Mouse (Mus musculus) forebrain, postnatal 0 days (tissue): Measurements from ENCODE around the gene Kcnh2. TPM values are rescaled to one million over a fixed set of nuclear protein-coding genes. Genes with fewer than 3 reads are reported as not detected.
A peak's percentile ranks its signal among the peaks of the same experiment; 100 is the strongest.

Experiments
- ATAC-seq: fragments of 200-750 bp; cut with Nextera tagmentation; 2 replicates; pipeline ENCODE4 v1.8.0; 2017; ENCODE audit warnings: mild to moderate bottlenecking, moderate library complexity
- DNase-seq: peaks from one replicate; pipeline ENCODE4 v3.0.0-alpha.2; 2015
- H3K27ac ChIP-seq: fragments of 300-500 bp; sonication (generic); 2 replicates; pipeline ENCODE4 v1.5.1; 2014; ENCODE audit warnings: low read depth, mild to moderate bottlenecking, antibody characterized with exemption, low read length, moderate library complexity, mixed read lengths
- H3K27me3 ChIP-seq: fragments of 300-500 bp; sonication (generic); 2 replicates; pipeline ENCODE4 v1.6.1; 2014; ENCODE audit warnings: mild to moderate bottlenecking, low read length, mixed read lengths; ENCODE audit not compliant: insufficient read depth
- H3K36me3 ChIP-seq: fragments of 300-500 bp; sonication (generic); 2 replicates; pipeline ENCODE4 v1.6.1; 2014; ENCODE audit warnings: mild to moderate bottlenecking, moderate library complexity; ENCODE audit not compliant: insufficient read depth
- H3K4me1 ChIP-seq: fragments of 300-500 bp; sonication (generic); 2 replicates; pipeline ENCODE4 v1.6.1; 2014; ENCODE audit warnings: antibody characterized with exemption; ENCODE audit not compliant: insufficient read depth
- H3K4me2 ChIP-seq: fragments of 300-500 bp; sonication (generic); 2 replicates; pipeline ENCODE4 v1.6.1; 2014; ENCODE audit warnings: low read depth, mild to moderate bottlenecking, moderate library complexity
- H3K4me3 ChIP-seq: fragments of 300-500 bp; sonication (generic); 2 replicates; pipeline ENCODE4 v1.5.1; 2014; ENCODE audit warnings: low read depth, low read length, mixed read lengths
- H3K9ac ChIP-seq: fragments of 300-500 bp; sonication (generic); 2 replicates; pipeline ENCODE4 v1.6.1; 2014; ENCODE audit warnings: mild to moderate bottlenecking
- H3K9me3 ChIP-seq: fragments of 300-500 bp; sonication (generic); 2 replicates; pipeline ENCODE4 v1.6.1; 2016; ENCODE audit warnings: low read length
- CTCF ChIP-seq: sonication (generic); IDR thresholded peaks from 2 replicates; pipeline ENCODE4 v1.5.1; 2016; ENCODE audit warnings: antibody characterized with exemption, control low read depth, low read depth
- WGBS: fragments of 180-500 bp; shearing (Covaris S2); extraction: QIAGEN DNeasy Blood & Tissue Kit; methylation state at CpG from one replicate; pipeline ENCODE4 v1.1.7; 2014; 5-methylcytosine and 5-hydroxymethylcytosine counted together
- polyA plus RNA-seq: library from polyadenylated mRNA; unstranded; fragments of >200 nt; fragmentation: Nextera tagmentation; extraction: Ambion mirVana; gene quantifications from 2 replicates; pipeline ENCODE4 v1.2.1, GENCODE M21; 2015
- total RNA-seq: library from RNA; depleted of rRNA; stranded (reverse); fragments of >200 nt; gene quantifications from 2 replicates; pipeline ENCODE4 v1.2.3, GENCODE M21; 2014

Gene Kcnh2
- total and polyA plus RNA-seq, 2 experiments from 2014 or later = 6.8 to 21.2 TPM

DNA sequence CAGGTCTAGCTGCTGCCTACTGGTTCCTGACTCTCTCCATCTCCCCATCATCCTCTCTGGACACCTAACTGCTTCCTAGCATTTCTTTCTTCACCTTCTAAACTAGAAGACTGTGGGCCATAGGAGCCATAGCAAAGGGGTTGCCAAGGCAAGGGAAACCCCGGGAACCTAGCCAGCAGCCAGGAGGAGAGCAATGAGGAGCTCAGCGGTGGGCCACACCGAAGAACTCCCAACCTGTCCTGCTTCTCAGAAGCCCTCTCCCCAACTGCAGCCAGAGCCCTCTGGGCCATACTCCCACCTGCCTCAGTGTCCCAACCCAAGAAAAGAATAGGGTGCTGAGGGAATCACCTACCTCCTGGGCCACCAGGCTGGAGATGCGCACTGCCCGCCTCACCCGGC, 22.6 kb downstream of the Kcnh2 start:
- H3K4me2 ChIP-seq = peak overlapping the region; percentile 38
- 53% methylated on average over 6 of the region's 6 CpGs for WGBS
- ATAC-seq (no peak), DNase-seq (no peak)
- H3K9ac ChIP-seq = no peak overlapping the region
- no peaks in the 10 kb centered on the region for H3K9me3 ChIP-seq
- no peak for TF ChIP-seq CTCF
- H3K36me3 ChIP-seq = peaks cover 32% of the 10 kb centered on the region
- H3K4me1 ChIP-seq = peaks cover 7% of the 10 kb centered on the region; the same call in 1 of the 2 replicates
- H3K27ac ChIP-seq = no peak overlapping the region
- no peaks in the 10 kb centered on the region for H3K27me3 ChIP-seq
- H3K4me3 ChIP-seq = no peak overlapping the region

DNA sequence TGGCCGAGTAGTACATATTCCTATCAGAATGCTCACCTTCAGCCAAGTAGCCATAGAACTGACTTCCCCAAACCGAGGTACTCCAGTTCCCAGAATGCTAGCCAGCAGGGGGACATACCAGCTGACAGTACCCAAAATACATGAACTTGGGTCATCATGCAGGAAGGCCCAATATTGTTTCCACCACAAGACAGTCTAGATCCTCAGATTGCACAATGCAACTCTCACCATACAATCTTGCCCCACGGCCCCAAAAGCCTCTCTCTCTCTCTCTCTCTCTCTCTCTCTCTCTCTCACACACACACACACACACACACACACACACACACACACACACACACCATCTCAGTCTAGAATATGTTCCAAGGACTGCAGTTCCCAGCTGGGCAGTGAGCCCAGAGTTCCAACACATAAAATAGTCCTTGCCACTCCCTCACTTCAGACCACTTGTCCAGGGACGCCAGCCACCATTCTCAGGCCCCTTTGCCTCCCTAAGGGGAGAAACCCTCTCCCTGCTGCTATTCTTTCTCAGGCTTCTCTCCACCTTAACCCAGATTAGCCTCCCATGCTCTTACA, 24.5 kb downstream of the Kcnh2 start:
- no peaks in the 10 kb centered on the region for H3K9me3 ChIP-seq
- no peaks in the 10 kb centered on the region for H3K27me3 ChIP-seq
- DNase-seq = no peak
- H3K9ac ChIP-seq = no peak overlapping the region
- H3K4me3 ChIP-seq = no peak overlapping the region
- ATAC-seq = no peak
- no peak for TF ChIP-seq CTCF
- H3K4me2 ChIP-seq = no peak overlapping the region
- H3K27ac ChIP-seq = no peak overlapping the region
- H3K36me3 ChIP-seq = peaks cover 30% of the 10 kb centered on the region
- H3K4me1 ChIP-seq = peaks cover 7% of the 10 kb centered on the region; the same call in 1 of the 2 replicates
- WGBS = 73% methylated on average over 4 of the region's 4 CpGs

DNA sequence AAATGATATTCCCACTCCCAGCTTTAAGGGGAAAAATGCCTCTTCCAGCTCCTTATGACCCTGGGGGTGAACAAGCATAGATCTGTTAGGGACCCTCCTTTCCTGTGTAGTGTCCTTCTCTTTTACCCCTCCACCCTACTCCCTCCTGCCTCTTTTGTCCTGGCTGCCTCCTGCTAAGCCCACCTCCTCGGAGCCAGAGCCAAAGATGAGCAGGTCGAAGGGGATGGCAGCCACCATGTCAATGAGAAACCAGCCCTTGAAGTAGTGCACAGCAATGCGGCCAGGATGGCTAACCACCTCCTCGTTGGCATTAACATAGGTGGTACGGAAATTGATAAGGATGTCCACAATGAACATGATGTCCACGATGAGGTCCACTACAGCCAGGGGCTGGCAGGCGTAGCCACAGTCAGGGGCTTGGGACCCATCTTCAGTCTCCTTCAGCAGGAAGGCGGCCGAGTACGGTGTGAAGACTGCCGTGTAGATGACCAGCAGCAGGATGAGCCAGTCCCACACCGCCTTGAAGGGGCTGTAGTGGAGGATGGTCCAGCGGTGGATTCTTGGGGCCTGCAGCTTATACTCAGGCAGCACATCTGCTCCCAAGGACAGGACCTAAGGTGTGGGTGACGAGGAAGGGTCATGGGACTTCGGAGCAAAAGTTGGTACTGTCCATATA, 25.1 kb downstream of the Kcnh2 start:
- no peak for TF ChIP-seq CTCF
- no peak for DNase-seq
- no peak overlapping the region for H3K27ac ChIP-seq
- H3K9ac ChIP-seq = no peak overlapping the region
- H3K4me3 ChIP-seq = no peak overlapping the region
- peaks cover 28% of the 10 kb centered on the region for H3K36me3 ChIP-seq
- H3K4me1 ChIP-seq = peaks cover 7% of the 10 kb centered on the region; the same call in 1 of the 2 replicates
- no peaks in the 10 kb centered on the region for H3K9me3 ChIP-seq
- no peak overlapping the region for H3K4me2 ChIP-seq
- WGBS = 94% methylated on average over 15 of the region's 15 CpGs
- no peaks in the 10 kb centered on the region for H3K27me3 ChIP-seq
- no peak for ATAC-seq

DNA sequence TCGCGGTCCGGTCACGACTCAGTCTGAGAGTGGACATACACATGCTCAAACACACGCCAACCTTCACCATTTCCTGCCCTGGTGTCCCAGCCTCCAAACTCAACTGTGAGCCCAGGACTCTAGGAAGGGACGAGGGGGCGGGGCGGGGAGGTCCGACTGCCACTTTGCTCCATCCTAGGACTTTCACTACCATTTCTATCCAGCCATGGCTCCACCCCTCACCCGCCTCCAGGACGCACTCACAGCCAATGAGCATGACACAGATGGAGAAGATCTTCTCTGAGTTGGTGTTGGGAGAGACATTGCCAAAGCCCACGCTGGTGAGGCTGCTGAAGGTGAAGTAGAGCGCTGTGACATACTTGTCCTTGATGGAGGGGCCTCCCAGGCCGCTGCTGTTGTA, 26.2 kb downstream of the Kcnh2 start:
- Histone ChIP-seq H3K36me3 (peaks cover 26% of the 10 kb centered on the region), H3K4me3 (no peak overlapping the region), H3K27ac (no peak overlapping the region), H3K9me3 (no peaks in the 10 kb centered on the region), H3K4me2 (no peak overlapping the region), H3K27me3 (no peaks in the 10 kb centered on the region), H3K4me1 (peaks cover 7% of the 10 kb centered on the region; the same call in 1 of the 2 replicates), H3K9ac (no peak overlapping the region)
- no peak for TF ChIP-seq CTCF
- DNase-seq = no peak
- ATAC-seq = no peak
- WGBS = 60% methylated on average over 14 of the region's 14 CpGs

DNA sequence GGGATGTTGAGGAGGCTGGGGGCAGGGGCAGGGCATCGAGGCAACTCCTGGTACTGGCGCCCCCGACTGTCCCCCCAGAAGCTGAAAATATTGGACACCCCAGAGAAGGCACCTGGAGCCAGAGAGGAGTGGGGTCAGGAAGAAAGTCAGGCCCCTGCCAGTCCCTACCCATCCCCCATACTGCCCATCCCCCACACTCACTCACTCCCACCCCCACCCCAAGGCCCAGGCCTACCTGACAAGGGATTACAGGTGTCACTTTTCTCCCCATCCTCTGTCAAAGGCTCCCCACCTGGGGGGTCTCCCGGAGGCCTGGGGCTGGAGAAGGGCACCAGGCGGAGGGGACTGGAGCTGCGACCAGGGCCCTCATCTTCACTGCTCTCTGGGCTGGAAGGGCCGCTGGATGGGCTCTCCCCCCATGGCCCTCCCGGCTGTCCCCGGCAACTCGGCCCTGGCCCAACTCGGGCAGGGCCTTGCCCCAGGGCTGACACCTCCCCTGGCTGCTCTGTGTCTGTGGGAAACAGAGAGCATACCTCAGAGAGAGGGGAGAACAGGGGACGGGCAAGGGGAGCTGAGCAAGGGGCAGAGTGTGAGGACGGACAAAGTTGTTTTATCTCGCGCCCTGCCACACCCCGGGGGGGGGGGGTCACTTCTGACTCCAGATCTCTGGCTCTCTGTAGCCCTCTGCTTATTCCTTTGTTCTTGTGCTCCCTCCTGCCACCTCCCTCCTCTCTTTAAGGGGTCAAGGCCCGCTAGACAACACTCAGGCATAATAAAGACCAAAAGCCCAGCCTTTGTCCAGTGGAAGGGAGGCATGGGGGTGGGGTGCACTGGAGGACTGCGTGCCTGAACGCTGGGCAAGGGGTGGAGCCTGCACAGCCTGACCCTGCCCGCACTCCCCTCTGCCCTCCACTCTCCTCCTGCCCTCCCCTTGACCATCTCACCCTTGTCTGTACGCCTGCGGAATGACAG, 29.4 kb downstream of the Kcnh2 start:
- Histone ChIP-seq H3K9me3 (no peaks in the 10 kb centered on the region), H3K36me3 (peaks cover 31% of the 10 kb centered on the region), H3K4me3 (no peak overlapping the region), H3K27me3 (no peaks in the 10 kb centered on the region), H3K4me2 (no peak overlapping the region), H3K9ac (no peak overlapping the region), H3K4me1 (no peaks in the 10 kb centered on the region), H3K27ac (no peak overlapping the region)
- TF ChIP-seq CTCF = no peak
- DNase-seq (no peak), ATAC-seq (peak; percentile 26; the same call in 1 of the 2 replicates)
- 16% methylated on average over 22 of the region's 22 CpGs for WGBS

DNA sequence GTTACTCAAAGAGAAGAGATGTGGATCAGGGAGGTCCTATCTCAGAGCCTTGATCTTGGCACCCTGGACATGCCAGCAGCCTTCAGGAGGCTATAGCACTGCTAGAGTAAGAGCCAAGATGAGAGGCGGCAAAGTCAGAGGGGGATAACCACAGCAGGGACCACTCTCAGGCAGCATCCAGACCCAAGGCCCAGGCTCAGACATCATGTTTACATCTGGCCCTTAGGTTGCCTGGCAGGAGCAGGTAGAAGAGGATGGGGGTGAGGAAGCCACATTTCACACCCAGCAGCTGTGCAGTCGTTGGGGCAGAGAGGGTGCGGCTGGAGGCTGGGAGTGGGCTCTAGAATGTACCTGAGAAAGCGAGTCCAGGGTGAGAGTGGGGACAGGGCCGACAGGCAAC, 30.5 kb downstream of the Kcnh2 start:
- TF ChIP-seq CTCF = no peak
- DNase-seq (no peak), ATAC-seq (no peak)
- Histone ChIP-seq H3K27ac (no peak overlapping the region), H3K4me1 (no peaks in the 10 kb centered on the region), H3K4me2 (no peak overlapping the region), H3K4me3 (no peak overlapping the region), H3K9ac (no peak overlapping the region), H3K27me3 (no peaks in the 10 kb centered on the region), H3K9me3 (no peaks in the 10 kb centered on the region), H3K36me3 (peaks cover 28% of the 10 kb centered on the region)
- 49% methylated on average over 5 of the region's 5 CpGs for whole genome bisulfite sequencing

DNA sequence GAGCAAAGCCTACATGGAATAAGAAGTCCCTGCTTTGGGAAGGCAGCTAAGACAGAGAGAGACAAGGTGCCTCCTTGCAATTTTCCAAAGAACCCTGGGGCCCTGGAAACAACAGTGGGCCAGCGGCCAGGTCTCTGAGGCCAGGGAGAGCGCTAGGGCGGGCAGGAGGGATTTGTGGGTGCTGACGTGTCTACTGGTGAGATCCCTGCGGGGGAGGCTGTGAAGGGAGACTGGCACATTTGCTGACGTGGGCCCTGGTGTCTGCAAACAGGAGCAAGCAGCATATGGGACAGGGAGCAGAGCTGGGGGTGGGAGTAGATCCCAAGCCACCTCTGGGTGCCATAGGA, 31.0 kb downstream of the Kcnh2 start:
- no peak overlapping the region for H3K9ac ChIP-seq
- no peaks in the 10 kb centered on the region for H3K4me1 ChIP-seq
- no peaks in the 10 kb centered on the region for H3K27me3 ChIP-seq
- no peak overlapping the region for H3K4me2 ChIP-seq
- no peak overlapping the region for H3K27ac ChIP-seq
- 25% methylated on average over 6 of the region's 6 CpGs for WGBS
- no peak for TF ChIP-seq CTCF
- DNase-seq (no peak), ATAC-seq (no peak)
- H3K36me3 ChIP-seq = peaks cover 25% of the 10 kb centered on the region
- H3K9me3 ChIP-seq = no peaks in the 10 kb centered on the region
- H3K4me3 ChIP-seq = no peak overlapping the region
